Mouse (Mus musculus) heart, embryonic 10.5 days (tissue): Measurements from ENCODE around the gene Pax3. TPM values are rescaled to one million over a fixed set of nuclear protein-coding genes. Genes with fewer than 3 reads are reported as not detected.

Experiments used
- DNase-seq: peaks from one replicate; pipeline ENCODE4 v3.0.0-alpha.2; 2017; ENCODE audit warnings: low spot score
- H3K27ac ChIP-seq: fragments of 300-500 bp; sonication (generic); 2 replicates; pipeline ENCODE4 v1.5.1; 2016; ENCODE audit warnings: mild to moderate bottlenecking
- H3K27me3 ChIP-seq: fragments of 300-500 bp; sonication (generic); 2 replicates; pipeline ENCODE4 v1.6.1; 2016; ENCODE audit warnings: mild to moderate bottlenecking; ENCODE audit not compliant: poor library complexity, insufficient read depth, severe bottlenecking
- H3K36me3 ChIP-seq: fragments of 300-500 bp; sonication (generic); 2 replicates; pipeline ENCODE4 v1.6.1; 2016; ENCODE audit warnings: mild to moderate bottlenecking, moderate library complexity
- H3K4me1 ChIP-seq: fragments of 300-500 bp; sonication (generic); 2 replicates; pipeline ENCODE4 v1.6.1; 2016; ENCODE audit warnings: mild to moderate bottlenecking
- H3K4me3 ChIP-seq: fragments of 300-500 bp; sonication (generic); 2 replicates; pipeline ENCODE4 v1.5.1; 2016; ENCODE audit warnings: mild to moderate bottlenecking, moderate library complexity
- H3K9me3 ChIP-seq: fragments of 300-500 bp; sonication (generic); 2 replicates; pipeline ENCODE4 v1.6.1; 2016; ENCODE audit warnings: mild to moderate bottlenecking, moderate library complexity
- WGBS: fragments of 180-500 bp; shearing (Covaris S2); methylation state at CpG from one replicate; pipeline ENCODE4 v1.1.7; 2016; 5-methylcytosine and 5-hydroxymethylcytosine counted together
- polyA plus RNA-seq: library from polyadenylated mRNA; unstranded; fragments of >200 nt; fragmentation: Nextera tagmentation; extraction: Ambion mirVana; gene quantifications from 2 replicates; pipeline ENCODE4 v1.2.1, GENCODE M21; 2016

Gene Pax3
- polyA plus RNA-seq, 1 experiment from 2014 or later = 1.9 TPM

DNA sequence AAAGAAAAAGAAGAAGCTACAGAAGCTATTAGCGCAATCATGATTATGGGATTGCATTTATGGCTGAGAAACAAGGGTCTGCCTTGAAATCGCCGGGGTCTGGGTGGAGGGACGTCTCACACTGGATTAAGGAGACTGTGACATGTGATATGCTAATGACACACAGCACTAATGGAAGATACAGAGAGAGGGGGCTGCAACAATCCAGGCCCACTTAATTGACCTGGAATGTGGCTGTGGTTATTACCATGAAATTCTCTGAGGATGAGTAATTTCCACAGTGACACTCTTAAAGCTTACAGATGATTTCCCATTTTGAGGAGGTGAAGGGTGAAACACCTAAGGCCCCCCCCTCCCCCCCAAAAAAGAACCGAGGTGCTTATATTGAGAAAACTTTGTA lies 136.1 kb downstream of the Pax3 start:
- H3K9me3 ChIP-seq = no peaks in the 10 kb centered on the region
- DNase-seq = no peak
- H3K4me1 ChIP-seq = no peaks in the 10 kb centered on the region
- no peaks in the 10 kb centered on the region for H3K27me3 ChIP-seq
- no peaks in the 10 kb centered on the region for H3K36me3 ChIP-seq
- no peak overlapping the region for H3K27ac ChIP-seq
- no peak overlapping the region for H3K4me3 ChIP-seq
- WGBS = 49% methylated on average over 5 of the region's 5 CpGs

- H3K9me3 ChIP-seq = no peaks in the 10 kb centered on the region
- DNase-seq = no peak
- H3K4me1 ChIP-seq = no peaks in the 10 kb centered on the region
- H3K4me3 ChIP-seq = no peak overlapping the region
- no peaks in the 10 kb centered on the region for H3K36me3 ChIP-seq
- H3K27me3 ChIP-seq = no peaks in the 10 kb centered on the region
- H3K27ac ChIP-seq = no peak overlapping the region
- 34% methylated on average over 4 of the region's 4 CpGs for WGBS
These were observed 139.0 kb downstream of the Pax3 start for GRCm38 (mm10) chr1:78057939-78058338.

DNA sequence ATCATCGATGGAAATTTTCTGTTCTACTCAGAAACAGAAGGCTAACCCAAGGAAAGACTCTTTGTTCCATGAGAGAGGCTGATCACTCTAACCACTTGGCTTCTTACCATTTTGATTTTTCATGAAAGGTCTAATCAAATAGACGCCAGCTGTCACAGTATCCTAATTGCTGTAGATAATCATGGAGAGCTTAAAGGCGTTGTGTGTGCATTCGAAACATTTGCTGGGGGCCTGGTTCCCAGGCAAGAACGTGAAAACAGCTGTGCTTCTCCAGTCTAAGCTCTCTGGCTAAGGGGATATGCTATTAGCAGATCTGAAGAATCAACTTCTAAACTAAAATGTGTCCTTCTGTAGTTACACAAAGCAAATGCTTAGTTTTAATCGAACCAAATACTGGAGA lies 143.3 kb downstream of the Pax3 start:
- no peaks in the 10 kb centered on the region for H3K4me1 ChIP-seq
- DNase-seq = no peak
- H3K27ac ChIP-seq = no peak overlapping the region
- no peaks in the 10 kb centered on the region for H3K9me3 ChIP-seq
- WGBS = 76% methylated on average over 6 of the region's 6 CpGs
- H3K36me3 ChIP-seq = no peaks in the 10 kb centered on the region
- H3K4me3 ChIP-seq = no peak overlapping the region
- no peaks in the 10 kb centered on the region for H3K27me3 ChIP-seq

Other genes starting within 250 kb of the Pax3 start
- gene Sgpp2, start 113.2 kb upstream of the Pax3 start, polyA plus RNA-seq = 0.11 and 0.65 TPM in 2 replicates